In the genomic region with DNA sequence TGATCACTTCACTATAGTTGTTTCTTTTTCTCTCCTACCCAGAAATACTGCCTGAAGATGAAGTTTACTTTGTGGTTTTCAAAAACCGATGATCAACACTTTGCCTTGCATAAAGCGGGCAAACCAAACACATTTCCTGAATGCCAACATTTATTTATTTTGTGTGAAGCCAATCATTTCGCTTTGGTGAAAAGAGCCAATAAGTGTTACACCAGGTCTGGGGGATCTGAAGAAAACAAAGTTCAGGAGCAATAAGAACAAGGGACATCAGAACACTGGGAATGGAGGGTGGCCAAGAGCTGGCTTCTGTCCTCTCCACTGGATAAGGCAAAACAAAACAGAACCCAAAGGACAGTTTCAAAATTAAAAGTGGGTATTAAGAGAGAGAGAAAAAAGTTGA, we compare ENCODE assay signal across 13 mouse cellular contexts. TPM values are rescaled to one million over a fixed set of nuclear protein-coding genes. Genes with fewer than 3 reads are reported as not detected.
DNase-seq lines count a peak whose midpoint lies in the region; ATAC-seq lines count a peak whose summit lies in the region.
"Had no signal": no experiment of that assay in that cellular context is flagged by ENCODE, and none has a peak within 500 bp of the region (broad histone marks: within the 10 kb centered on the region; RNA-seq: fewer than 3 reads in every experiment).

No protein-coding gene starts in this region.

- H3K36me3 ChIP-seq in forebrain, embryonic 10.5 days (replicated peaks): no peaks in the 10 kb centered on the region
- H3K36me3 ChIP-seq in hindbrain, embryonic 13.5 days: no peaks in the 10 kb centered on the region
- no peaks in the 10 kb centered on the region for H3K36me3 ChIP-seq in midbrain, embryonic 16.5 days (ENCODE audit: control insufficient read depth, insufficient read depth, low read length)

- H3K27ac ChIP-seq in forebrain, embryonic 10.5 days: peak overlapping the region; percentile 98; the same call in 1 of the 2 replicates
- peak overlapping the region; percentile 100 for H3K27ac ChIP-seq in hindbrain, embryonic 13.5 days
- H3K27ac ChIP-seq in midbrain, embryonic 16.5 days (ENCODE audit: low read length): peak overlapping the region; percentile 100

- H3K27me3 ChIP-seq in forebrain, embryonic 10.5 days (ENCODE audit: poor library complexity, severe bottlenecking): peaks cover 99% of the 10 kb centered on the region
- no peaks in the 10 kb centered on the region for H3K27me3 ChIP-seq in hindbrain, embryonic 13.5 days
- no peaks in the 10 kb centered on the region for H3K27me3 ChIP-seq in midbrain, embryonic 16.5 days (ENCODE audit: control insufficient read depth, insufficient read depth, low read depth, low read length)

- peak overlapping the region; percentile 98 for H3K9ac ChIP-seq in hindbrain, embryonic 13.5 days
- peak overlapping the region; percentile 97 for H3K9ac ChIP-seq in midbrain, embryonic 16.5 days (ENCODE audit: low read depth, low read length)

- peak overlapping the region; percentile 87 for H3K4me3 ChIP-seq in forebrain, embryonic 10.5 days
- peak overlapping the region; percentile 94 for H3K4me3 ChIP-seq in hindbrain, embryonic 13.5 days
- peak overlapping the region; percentile 91 for H3K4me3 ChIP-seq in midbrain, embryonic 16.5 days (ENCODE audit: low read depth, low read length)

- DNase-seq in Muller cell, postnatal 12 days (ENCODE audit: inconsistent ontology term): peak; percentile 43
- no peak for DNase-seq in forebrain, embryonic 10.5 days (ENCODE audit: extremely low spot score, low spot score)
- no peak for DNase-seq in frontal cortex, postnatal 10 days (ENCODE audit: low spot score in 2 of 2)
- DNase-seq in gastrocnemius, postnatal 4 days (ENCODE audit: low spot score in 2 of 2): no peak
- DNase-seq in ovary, postnatal 10 days (ENCODE audit: low spot score): no peak
- DNase-seq: cerebellum, postnatal 14 days; heart, postnatal 36 days; kidney, adult 2 months; lung, postnatal 36 days had no signal

- no peak for ATAC-seq in hindbrain, embryonic 13.5 days (ENCODE audit: low FRiP score)
- no peak for ATAC-seq in midbrain, embryonic 16.5 days

- H3K4me1 ChIP-seq in forebrain, embryonic 10.5 days: peaks cover 58% of the 10 kb centered on the region
- peaks cover 26% of the 10 kb centered on the region for H3K4me1 ChIP-seq in hindbrain, embryonic 13.5 days (replicated peaks)
- peaks cover 5% of the 10 kb centered on the region; the same call in 1 of the 2 replicates for H3K4me1 ChIP-seq in midbrain, embryonic 16.5 days (ENCODE audit: control insufficient read depth, insufficient read depth, low read length)

- 10% methylated on average over 3 of the region's 3 CpGs for WGBS in forebrain, embryonic 10.5 days
- WGBS in hindbrain, embryonic 13.5 days: 2% methylated on average over 3 of the region's 3 CpGs
- WGBS in midbrain, embryonic 16.5 days: 5% methylated on average over 3 of the region's 3 CpGs

- H3K9me3 ChIP-seq in forebrain, embryonic 10.5 days: no peaks in the 10 kb centered on the region
- H3K9me3 ChIP-seq in hindbrain, embryonic 13.5 days: no peaks in the 10 kb centered on the region
- H3K9me3 ChIP-seq in midbrain, embryonic 16.5 days (replicated peaks; ENCODE audit: control insufficient read depth, low read length, poor library complexity, severe bottlenecking): no peaks in the 10 kb centered on the region

- H3K4me2 ChIP-seq in hindbrain, embryonic 13.5 days: peak overlapping the region; percentile 99
- peak overlapping the region; percentile 99 for H3K4me2 ChIP-seq in midbrain, embryonic 16.5 days (ENCODE audit: low read length)

RNA-seq across cellular contexts. Expression of a gene that starts 2.4 kb away (rescaled TPM):
- 13.3 and 14.6 TPM in 2 replicates for polyA plus RNA-seq in forebrain, embryonic 10.5 days (2016; fragmentation: Nextera tagmentation; extraction: Ambion mirVana)
- polyA plus RNA-seq in hindbrain, embryonic 13.5 days (2015; fragmentation: Nextera tagmentation; extraction: Ambion mirVana): 34.5 and 42.6 TPM in 2 replicates
- 33.4 and 35.5 TPM in 2 replicates for polyA plus RNA-seq in midbrain, embryonic 16.5 days (2015; fragmentation: Nextera tagmentation; extraction: Ambion mirVana)
- under 1 TPM; 0.13 to 0.29 TPM for total RNA-seq in gastrocnemius, postnatal 4 days (2021)
- total RNA-seq: heart, postnatal 36 days had no signal
- polyA plus RNA-seq: kidney, adult 2 months; liver, embryonic 16.5 days; thymus, postnatal 0 days had no signal
